In genomic region chr2:31066019-31066789, GRCm38 (mm10) we compare ENCODE assay signal across 10 mouse cellular contexts.
DNase-seq lines count a peak whose midpoint lies in the region; ATAC-seq lines count a peak whose summit lies in the region.
"Had no signal": no experiment of that assay in that cellular context is flagged by ENCODE, and none has a peak within 500 bp of the region (broad histone marks: within the 10 kb centered on the region; RNA-seq: fewer than 3 reads in every experiment).

No protein-coding gene starts in this region.

- no peaks in the 10 kb centered on the region for H3K27me3 ChIP-seq in forebrain, embryonic 10.5 days (ENCODE audit: poor library complexity, severe bottlenecking)
- H3K27me3 ChIP-seq in forebrain, embryonic 11.5 days (ENCODE audit: control insufficient read depth, insufficient read depth, low read length), result no peaks in the 10 kb centered on the region
- no peaks in the 10 kb centered on the region for H3K27me3 ChIP-seq in hindbrain, embryonic 13.5 days

- H3K9ac ChIP-seq in forebrain, embryonic 11.5 days (ENCODE audit: low read length), result no peak overlapping the region
- H3K9ac ChIP-seq in hindbrain, embryonic 13.5 days, result no peak overlapping the region

- H3K4me3 ChIP-seq in forebrain, embryonic 10.5 days, result no peak overlapping the region
- no peak overlapping the region for H3K4me3 ChIP-seq in forebrain, embryonic 11.5 days (ENCODE audit: low read depth, low read length)
- H3K4me3 ChIP-seq in hindbrain, embryonic 13.5 days, result no peak overlapping the region

- no peak overlapping the region for H3K4me2 ChIP-seq in forebrain, embryonic 11.5 days (ENCODE audit: low read depth, low read length, severe bottlenecking)
- no peak overlapping the region for H3K4me2 ChIP-seq in hindbrain, embryonic 13.5 days

- WGBS in forebrain, embryonic 10.5 days, result 87% methylated on average over 11 of the region's 11 CpGs
- WGBS in forebrain, embryonic 11.5 days, result 87% methylated on average over 11 of the region's 11 CpGs
- WGBS in hindbrain, embryonic 13.5 days, result 80% methylated on average over 11 of the region's 11 CpGs

- peak overlapping the region; percentile 91 for H3K27ac ChIP-seq in forebrain, embryonic 10.5 days
- H3K27ac ChIP-seq in forebrain, embryonic 11.5 days (ENCODE audit: low read depth, low read length), result no peak overlapping the region
- H3K27ac ChIP-seq in hindbrain, embryonic 13.5 days, result peak overlapping the region; percentile 83

- peaks cover 38% of the 10 kb centered on the region for H3K4me1 ChIP-seq in forebrain, embryonic 10.5 days
- peaks cover 7% of the 10 kb centered on the region; the same call in 1 of the 2 replicates for H3K4me1 ChIP-seq in forebrain, embryonic 11.5 days (replicated peaks; ENCODE audit: control insufficient read depth, insufficient read depth, low read length)
- H3K4me1 ChIP-seq in hindbrain, embryonic 13.5 days (replicated peaks), result peaks cover 26% of the 10 kb centered on the region

- DNase-seq in forebrain, embryonic 10.5 days (ENCODE audit: extremely low spot score, low spot score), result no peak
- DNase-seq in forebrain, embryonic 11.5 days (ENCODE audit: low spot score), result no peak
- DNase-seq in R1 (ENCODE audit: low read depth, low spot score) (peak; percentile 43), liver (no peak)
- DNase-seq in cerebellum, postnatal 25 days, result peak; percentile 95
- no peak for DNase-seq in lung, postnatal 10 days
- no peak for DNase-seq in urinary bladder, postnatal 10 days (ENCODE audit: low spot score)
- DNase-seq: right cerebral cortex, postnatal 4 days had no signal

- H3K9me3 ChIP-seq in forebrain, embryonic 10.5 days, result no peaks in the 10 kb centered on the region
- no peaks in the 10 kb centered on the region for H3K9me3 ChIP-seq in forebrain, embryonic 11.5 days (ENCODE audit: control insufficient read depth, low read length)
- no peaks in the 10 kb centered on the region for H3K9me3 ChIP-seq in hindbrain, embryonic 13.5 days

- 0 out of 2 replicates have a peak, but pooled peaks cover 3% of the 10 kb centered on the region for H3K36me3 ChIP-seq in forebrain, embryonic 10.5 days (replicated peaks)
- H3K36me3 ChIP-seq in forebrain, embryonic 11.5 days (ENCODE audit: control insufficient read depth, insufficient read depth, low read length), result no peaks in the 10 kb centered on the region
- H3K36me3 ChIP-seq in hindbrain, embryonic 13.5 days, result peaks cover 4% of the 10 kb centered on the region; the same call in 1 of the 2 replicates

- ATAC-seq in forebrain, embryonic 11.5 days (replicated peaks; ENCODE audit: low FRiP score), result no peak
- ATAC-seq in hindbrain, embryonic 13.5 days (ENCODE audit: low FRiP score), result no peak
- ATAC-seq: midbrain, embryonic 16.5 days had no signal

Comparison
In these comparisons a context has a peak if more than half of its experiments do, and no peak if none do; other contexts are left out.
1. DNase-seq: peak in R1 (single experiment) and cerebellum, postnatal 25 days (2 of 2); none in forebrain, embryonic 10.5 days (single experiment), forebrain, embryonic 11.5 days (single experiment), lung, postnatal 10 days (single experiment), liver (single experiment) and urinary bladder, postnatal 10 days (single experiment).